Mouse (Mus musculus) ES-Bruce4 (cell line): Measurements from ENCODE around the gene Pcare. TPM values are rescaled to one million over a fixed set of nuclear protein-coding genes. Genes with fewer than 3 reads are reported as not detected.

Experiments used
- H3K27ac ChIP-seq: 2 replicates; pipeline ENCODE4 v1.5.1; 2012; ENCODE audit warnings: low read length, inconsistent platforms; ENCODE audit not compliant: insufficient read depth
- H3K27me3 ChIP-seq: 2 replicates; pipeline ENCODE4 v1.6.1; 2012; ENCODE audit warnings: mild to moderate bottlenecking, low read length, inconsistent platforms; ENCODE audit not compliant: control insufficient read depth, poor library complexity, insufficient read depth, severe bottlenecking
- H3K36me3 ChIP-seq: 2 replicates; pipeline ENCODE4 v1.6.1; 2012; ENCODE audit warnings: inconsistent platforms, mild to moderate bottlenecking, low read length, moderate library complexity; ENCODE audit not compliant: control insufficient read depth, poor library complexity, insufficient read depth, severe bottlenecking
- H3K4me1 ChIP-seq: one replicate; pipeline ENCODE4 v1.8.1; 2011; ENCODE audit warnings: low read length; ENCODE audit not compliant: control insufficient read depth, insufficient read depth
- H3K4me3 ChIP-seq: 2 replicates; pipeline ENCODE4 v1.5.1; 2011; ENCODE audit warnings: low read depth, mild to moderate bottlenecking, low read length
- H3K9ac ChIP-seq: 2 replicates; pipeline ENCODE4 v1.6.1; 2012; ENCODE audit warnings: low read depth, mild to moderate bottlenecking, inconsistent platforms; ENCODE audit not compliant: poor library complexity, severe bottlenecking
- H3K9me3 ChIP-seq: replicated peaks from 2 replicates; pipeline ENCODE4 v1.6.1; 2012; ENCODE audit warnings: mild to moderate bottlenecking, low read length, inconsistent platforms; ENCODE audit not compliant: control insufficient read depth, poor library complexity, insufficient read depth, severe bottlenecking
- CTCF ChIP-seq: IDR thresholded peaks from one replicate; pipeline ENCODE4 v1.8.1; 2011; ENCODE audit warnings: low read depth, low read length
- EP300 ChIP-seq: IDR thresholded peaks from 2 replicates; pipeline ENCODE4 v1.6.1; 2011; ENCODE audit warnings: low read depth, low read length; ENCODE audit not compliant: insufficient read depth
- POLR2A ChIP-seq: IDR thresholded peaks from one replicate; pipeline ENCODE4 v1.8.1; 2011; ENCODE audit warnings: low read length; ENCODE audit not compliant: insufficient read depth
- polyA plus RNA-seq: library from polyadenylated mRNA; stranded (reverse); fragments of >200 nt; gene quantifications from 2 replicates; pipeline ENCODE4 v1.2.4, GENCODE M21; 2011; ENCODE audit warnings: low read depth; ENCODE audit not compliant: missing spikeins, insufficient read depth, insufficient read length

The Pcare gene
- polyA plus RNA-seq, 1 experiment: not detected

GRCm38 (mm10) chr17:71705113-71705512 is 47.6 kb downstream of the Pcare start:
- Histone ChIP-seq H3K4me3 (no peak overlapping the region), H3K36me3 (no peaks in the 10 kb centered on the region), H3K27me3 (no peaks in the 10 kb centered on the region)

GRCm38 (mm10) chr17:71698619-71698956 is 54.1 kb downstream of the Pcare start:
- H3K9me3 ChIP-seq: no peaks in the 10 kb centered on the region
- H3K27ac ChIP-seq: no peak overlapping the region
- no peak overlapping the region for H3K4me3 ChIP-seq
- H3K9ac ChIP-seq: no peak overlapping the region
- no peak for TF ChIP-seq CTCF
- no peak for TF ChIP-seq EP300
- TF ChIP-seq POLR2A: no peak
- H3K4me1 ChIP-seq: no peaks in the 10 kb centered on the region
- no peaks in the 10 kb centered on the region for H3K36me3 ChIP-seq
- no peaks in the 10 kb centered on the region for H3K27me3 ChIP-seq

More at GRCm38 (mm10) chr17:71705113-71705512, 47.6 kb downstream of the Pcare start:
- H3K9me3 ChIP-seq: no peaks in the 10 kb centered on the region
- no peaks in the 10 kb centered on the region for H3K4me1 ChIP-seq
- no peak for TF ChIP-seq POLR2A
- no peak overlapping the region for H3K9ac ChIP-seq
- H3K27ac ChIP-seq: no peak overlapping the region

GRCm38 (mm10) chr17:71697896-71698618 is 54.6 kb downstream of the Pcare start:
- Histone ChIP-seq H3K27me3 (no peaks in the 10 kb centered on the region), H3K9ac (no peak overlapping the region), H3K4me3 (no peak overlapping the region), H3K27ac (no peak overlapping the region), H3K4me1 (no peaks in the 10 kb centered on the region), H3K9me3 (no peaks in the 10 kb centered on the region), H3K36me3 (no peaks in the 10 kb centered on the region)
- TF ChIP-seq POLR2A (no peak), EP300 (no peak), CTCF (no peak)

- H3K4me1 ChIP-seq: no peaks in the 10 kb centered on the region
- H3K9ac ChIP-seq: no peak overlapping the region
- H3K27ac ChIP-seq: no peak overlapping the region
- no peaks in the 10 kb centered on the region for H3K9me3 ChIP-seq
- H3K36me3 ChIP-seq: no peaks in the 10 kb centered on the region
- no peaks in the 10 kb centered on the region for H3K27me3 ChIP-seq
- no peak overlapping the region for H3K4me3 ChIP-seq
- TF ChIP-seq EP300 (no peak), POLR2A (no peak), CTCF (no peak)
Measured at GRCm38 (mm10) chr17:71696396-71696795, 56.3 kb downstream of the Pcare start.

GRCm38 (mm10) chr17:71695716-71696315 is 56.9 kb downstream of the Pcare start:
- Histone ChIP-seq H3K4me3 (no peak overlapping the region), H3K27ac (no peak overlapping the region), H3K9me3 (no peaks in the 10 kb centered on the region), H3K36me3 (no peaks in the 10 kb centered on the region), H3K4me1 (no peaks in the 10 kb centered on the region), H3K9ac (no peak overlapping the region), H3K27me3 (no peaks in the 10 kb centered on the region)
- TF ChIP-seq EP300 (no peak), POLR2A (no peak), CTCF (no peak)

- no peak overlapping the region for H3K4me3 ChIP-seq
- H3K27me3 ChIP-seq: no peaks in the 10 kb centered on the region
- no peaks in the 10 kb centered on the region for H3K36me3 ChIP-seq
- H3K9ac ChIP-seq: no peak overlapping the region
- H3K9me3 ChIP-seq: no peaks in the 10 kb centered on the region
- H3K27ac ChIP-seq: no peak overlapping the region
- no peak for TF ChIP-seq CTCF
- TF ChIP-seq EP300: no peak
- TF ChIP-seq POLR2A: no peak
- H3K4me1 ChIP-seq: no peaks in the 10 kb centered on the region
Measured at GRCm38 (mm10) chr17:71695151-71695550, 57.5 kb downstream of the Pcare start.
